Mouse (Mus musculus): ENCODE results near the gene Olfr99. TPM values are rescaled to one million over a fixed set of nuclear protein-coding genes. Genes with fewer than 3 reads are reported as not detected.
A peak's percentile ranks its signal among the peaks of the same experiment; 100 is the strongest.
"Not testable (repeated sequence)": the region's sequence is repeated elsewhere in the genome, so short reads cannot be mapped to it uniquely, and the experiment has no call there.

Olfr99 gene
- total RNA-seq, 2 experiments from 2014 or later, result not detected

- H3K4me3 ChIP-seq, result no peak overlapping the region
- no peak for DNase-seq (ENCODE audit: extremely low spot score in 1 of 2, low spot score in 2 of 2)
- H3K27ac ChIP-seq, result no peak overlapping the region
- no peak for TF ChIP-seq CTCF (IDR thresholded peaks at IDR 0.05)
- intact Hi-C loops (cut with DNase I), result no loop called here
Observed at GRCm38 (mm10) chr17:37249460-37249859, 33.8 kb downstream of the Olfr99 start.

- Histone ChIP-seq H3K4me3 (no peak overlapping the region), H3K27ac (no peak overlapping the region)
- no peak; the same call in 1 of the 2 replicates for TF ChIP-seq CTCF (IDR thresholded peaks at IDR 0.05)
- intact Hi-C loops (cut with DNase I), result no loop called here
- peak; percentile 16 to 21 for DNase-seq (ENCODE audit: extremely low spot score in 1 of 2, low spot score in 2 of 2)
Observed at GRCm38 (mm10) chr17:37246715-37247114, 36.5 kb downstream of the Olfr99 start.

GRCm38 (mm10) chr17:37242198-37242597 is 41.1 kb downstream of the Olfr99 start:
- intact Hi-C loops (cut with DNase I), result no loop called here
- Histone ChIP-seq H3K4me3 (no peak overlapping the region), H3K27ac (no peak overlapping the region)
- no peak for DNase-seq (ENCODE audit: extremely low spot score in 1 of 2, low spot score in 2 of 2)
- no peak for TF ChIP-seq CTCF (IDR thresholded peaks at IDR 0.05)

- intact Hi-C loops (cut with DNase I); DNase-seq (ENCODE audit: extremely low spot score in 1 of 2, low spot score in 2 of 2); H3K4me3 ChIP-seq; H3K27ac ChIP-seq: not testable (repeated sequence)
Observed at GRCm38 (mm10) chr17:37237230-37237629, 46.0 kb downstream of the Olfr99 start, which contains the start of gene Olfr97. Gene Olfr97, minus strand, starts transcription at chr17:37237330.

Other genes with a start within 250 kb of the Olfr99 start
- gene Gabbr1, start 237.5 kb downstream of the Olfr99 start, total RNA-seq (2021), result 100 to 1,000 TPM; 687 to 720 TPM
- gene Olfr90, start 195.0 kb downstream of the Olfr99 start, total RNA-seq (2021), result under 1 TPM in 1 of 2 experiments, not detected in 1; 0.12 TPM
- not detected for gene Olfr91, start 185.2 kb downstream of the Olfr99 start, total RNA-seq (2021)
- gene Olfr92, start 163.4 kb downstream of the Olfr99 start, total RNA-seq (2021), result not detected
- not detected for gene Olfr93, start 122.0 kb downstream of the Olfr99 start, total RNA-seq (2021)
- not detected for gene Ubd, start 89.6 kb downstream of the Olfr99 start, total RNA-seq (2021)
- gene Olfr94, start 82.5 kb downstream of the Olfr99 start, total RNA-seq (2021), result not detected
- not detected for gene Olfr95, start 70.3 kb downstream of the Olfr99 start, total RNA-seq (2021)
- gene Olfr96, start 63.3 kb downstream of the Olfr99 start, total RNA-seq (2021), result not detected
- not detected for gene Olfr97, start 46.1 kb downstream of the Olfr99 start, total RNA-seq (2021)
- gene Olfr98, start 19.7 kb downstream of the Olfr99 start, total RNA-seq (2021), result not detected
- gene H2-M3, start 13.2 kb downstream of the Olfr99 start, total RNA-seq (2021), result 1 to 10 TPM; 3.1 to 3.6 TPM
- gene Olfr101, start 20.9 kb upstream of the Olfr99 start, total RNA-seq (2021), result not detected
- not detected for gene Olfr102, start 33.6 kb upstream of the Olfr99 start, total RNA-seq (2021)
- gene Olfr103, start 56.2 kb upstream of the Olfr99 start, total RNA-seq (2021), result not detected
- not detected for gene Olfr104-ps, start 76.1 kb upstream of the Olfr99 start, total RNA-seq (2021)
- gene Olfr105-ps, start 95.6 kb upstream of the Olfr99 start, total RNA-seq (2021), result not detected
- gene Olfr106-ps, start 106.9 kb upstream of the Olfr99 start, total RNA-seq (2021), result not detected
- not detected for gene Olfr107, start 115.8 kb upstream of the Olfr99 start, total RNA-seq (2021)
- gene Olfr108, start 162.0 kb upstream of the Olfr99 start, total RNA-seq (2021), result not detected
- not detected for gene Olfr109, start 175.5 kb upstream of the Olfr99 start, total RNA-seq (2021)
- not detected for gene H2-M2, start 200.1 kb upstream of the Olfr99 start, total RNA-seq (2021)
- gene Olfr110, start 209.0 kb upstream of the Olfr99 start, total RNA-seq (2021), result not detected
- not detected for gene Olfr111, start 224.6 kb upstream of the Olfr99 start, total RNA-seq (2021)

Data from left cerebral cortex, adult 2 months (tissue).